Mouse (Mus musculus): ENCODE measurements around the gene Dnase1. TPM values are rescaled to one million over a fixed set of nuclear protein-coding genes. Genes with fewer than 3 reads are reported as not detected.

Gene Dnase1
- polyA plus RNA-seq, 1 experiment from 2014 or later: 5.2 TPM

Small RNAs within 50 kb of the gene (microRNA-seq; reads per million reads assigned to microRNA genes)
- gene Gm23413: not detected

Other genes with a start within 250 kb of the Dnase1 start
- gene Olfr15, start 206.1 kb upstream of the Dnase1 start, polyA plus RNA-seq (2015; fragmentation: Nextera tagmentation; extraction: Ambion mirVana): not detected in 2 replicates
- gene Zfp174, start 189.7 kb upstream of the Dnase1 start, polyA plus RNA-seq (2015; fragmentation: Nextera tagmentation; extraction: Ambion mirVana): 1.7 and 2.2 TPM in 2 replicates
- 81.9 and 85.0 TPM in 2 replicates for gene Naa60, start 164.6 kb upstream of the Dnase1 start, polyA plus RNA-seq (2015; fragmentation: Nextera tagmentation; extraction: Ambion mirVana)
- gene Zfp597, start 152.4 kb upstream of the Dnase1 start, polyA plus RNA-seq (2015; fragmentation: Nextera tagmentation; extraction: Ambion mirVana): 11.2 and 12.5 TPM in 2 replicates
- gene Gm20695, start 152.3 kb upstream of the Dnase1 start, polyA plus RNA-seq (2015; fragmentation: Nextera tagmentation; extraction: Ambion mirVana): 1.9 and 3.1 TPM in 2 replicates
- gene 1700037C18Rik, start 128.3 kb upstream of the Dnase1 start, polyA plus RNA-seq (2015; fragmentation: Nextera tagmentation; extraction: Ambion mirVana): 10.5 and 11.5 TPM in 2 replicates
- 34.3 and 35.4 TPM in 2 replicates for gene Cluap1, start 128.1 kb upstream of the Dnase1 start, polyA plus RNA-seq (2015; fragmentation: Nextera tagmentation; extraction: Ambion mirVana)
- gene Nlrc3, start 60.3 kb upstream of the Dnase1 start, polyA plus RNA-seq (2015; fragmentation: Nextera tagmentation; extraction: Ambion mirVana): 0.95 and 0.98 TPM in 2 replicates
- 18.9 and 22.3 TPM in 2 replicates for gene Slx4, start 33.2 kb upstream of the Dnase1 start, polyA plus RNA-seq (2015; fragmentation: Nextera tagmentation; extraction: Ambion mirVana)
- 49.3 and 49.7 TPM in 2 replicates for gene Trap1, start 40.9 kb downstream of the Dnase1 start, polyA plus RNA-seq (2015; fragmentation: Nextera tagmentation; extraction: Ambion mirVana)
- gene Crebbp, start 177.1 kb downstream of the Dnase1 start, polyA plus RNA-seq (2015; fragmentation: Nextera tagmentation; extraction: Ambion mirVana): 36.6 and 39.7 TPM in 2 replicates